Mouse (Mus musculus) CH12.LX (cell line): ENCODE results near the gene Daxx.

Source experiments
- CTCF ChIP-seq, 2 experiments: IDR thresholded peaks in 1 of 2; conservative IDR thresholded peaks in 1 of 2; 2 replicates each; pipeline ENCODE4 v1.5.1; 2011 to 2012; ENCODE audit warnings: low read depth in 2 of 2, low read length in 2 of 2, improper control_type of control experiment in 1 of 2, inconsistent platforms in 1 of 2, mild to moderate bottlenecking in 1 of 2, moderate library complexity in 1 of 2
- E2F4 ChIP-seq: IDR thresholded peaks from 2 replicates; pipeline ENCODE4 v1.6.1; 2011; ENCODE audit warnings: low read depth, low read length, improper control_type of control experiment; ENCODE audit not compliant: insufficient replicate concordance
- EP300 ChIP-seq: IDR thresholded peaks from 2 replicates; pipeline ENCODE4 v1.6.1; 2011; ENCODE audit warnings: low read length, improper control_type of control experiment
- SMC3 ChIP-seq: IDR thresholded peaks from 2 replicates; pipeline ENCODE4 v1.6.1; 2011; ENCODE audit warnings: low read depth, low read length, improper control_type of control experiment

DNA sequence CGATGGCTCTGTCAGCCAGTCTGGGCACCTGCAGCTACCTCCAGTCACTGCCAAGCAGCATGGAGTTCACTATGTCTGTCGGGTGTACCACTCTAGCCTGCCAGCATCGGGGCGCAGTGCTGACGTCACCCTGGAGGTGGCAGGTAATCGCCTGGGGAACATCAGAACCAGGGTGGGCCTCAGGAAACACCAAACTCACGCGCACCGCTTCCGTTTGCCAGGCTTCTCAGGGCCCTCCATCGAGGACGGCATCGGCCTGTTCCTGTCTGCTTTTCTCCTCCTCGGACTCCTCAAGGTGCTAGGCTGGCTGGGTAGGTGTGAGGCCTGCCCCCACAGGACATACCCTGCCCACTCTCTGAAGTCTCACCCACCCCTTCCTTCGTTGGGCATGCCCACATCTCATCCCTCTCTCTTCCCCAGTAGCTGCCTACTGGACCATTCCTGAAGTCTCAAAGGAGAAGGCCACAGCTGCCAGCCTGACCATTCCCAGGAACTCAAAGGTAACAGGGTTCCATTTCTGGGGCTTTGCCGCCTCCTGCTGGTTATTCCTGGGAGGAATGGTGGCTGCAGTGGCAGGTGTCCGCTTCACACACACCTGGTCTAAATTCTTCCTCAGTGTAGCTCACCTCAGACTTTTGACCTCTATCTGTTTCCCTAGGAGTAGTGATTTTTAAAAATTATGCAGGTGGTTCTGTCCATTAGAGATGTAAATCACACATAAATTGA is 17.2 kb downstream of the Daxx start:
- TF ChIP-seq CTCF (conservative IDR thresholded peaks at IDR 0.05 in 1 of 2, IDR thresholded peaks at IDR 0.05 in 1 of 2; ENCODE audit: low read depth in 2 of 2, low read length in 2 of 2) (peak in 1 of 2 experiments; percentile 61; a peak in 2 of 4 replicates), SMC3 (peak; percentile 47), E2F4 (no peak), EP300 (no peak)
